Comparison of ENCODE assay signal across 21 mouse cellular contexts in genomic region chr2:130862091-130862490, GRCm38 (mm10). TPM values are rescaled to one million over a fixed set of nuclear protein-coding genes. Genes with fewer than 3 reads are reported as not detected.
DNase-seq lines count a peak whose midpoint lies in the region; ATAC-seq and TF ChIP-seq lines count a peak whose summit lies in the region.
"Had no signal": no experiment of that assay in that cellular context is flagged by ENCODE, and none has a peak within 500 bp of the region (broad histone marks: within the 10 kb centered on the region; RNA-seq: fewer than 3 reads in every experiment).

No protein-coding gene starts in this region.

- no peak for TF ChIP-seq CTCF in lung, embryonic 14.5 days (IDR thresholded peaks at IDR 0.05; ENCODE audit: low read depth)

- no peak overlapping the region for H3K4me3 ChIP-seq in embryonic facial prominence, embryonic 14.5 days (ENCODE audit: low read depth, low read length)
- H3K4me3 ChIP-seq in embryonic facial prominence, embryonic 10.5 days, result no peak overlapping the region
- H3K4me3 ChIP-seq in heart, embryonic 14.5 days (ENCODE audit: control insufficient read depth in 1 of 2, insufficient read depth in 1 of 2, low read depth in 1 of 2, low read length in 2 of 2), result no peak overlapping the region
- H3K4me3 ChIP-seq in heart, embryonic 12.5 days, result no peak overlapping the region
- H3K4me3 ChIP-seq in lung, embryonic 14.5 days (ENCODE audit: low read depth, low read length), result no peak overlapping the region
- H3K4me3 ChIP-seq: forebrain, embryonic 15.5 days; hindbrain, embryonic 10.5 days; intestine, embryonic 15.5 days had no signal

- H3K27ac ChIP-seq in embryonic facial prominence, embryonic 14.5 days (replicated peaks; ENCODE audit: low read depth, low read length), result no peak overlapping the region
- no peak overlapping the region for H3K27ac ChIP-seq in embryonic facial prominence, embryonic 10.5 days (replicated peaks)
- peak overlapping the region; percentile 43 to 61; a peak in 1 of 4 replicates for H3K27ac ChIP-seq in heart, embryonic 14.5 days (replicated peaks in 1 of 2; ENCODE audit: control insufficient read depth in 1 of 2, insufficient read depth in 1 of 2, low read depth in 2 of 2, low read length in 2 of 2)
- no peak overlapping the region for H3K27ac ChIP-seq in heart, embryonic 12.5 days (ENCODE audit: poor library complexity, severe bottlenecking)
- no peak overlapping the region for H3K27ac ChIP-seq in lung, embryonic 14.5 days (ENCODE audit: low read depth)
- H3K27ac ChIP-seq: forebrain, embryonic 15.5 days; hindbrain, embryonic 10.5 days; hindbrain, embryonic 14.5 days; intestine, embryonic 15.5 days had no signal

- no peak for ATAC-seq in embryonic facial prominence, embryonic 14.5 days (ENCODE audit: low read depth)
- no peak for ATAC-seq in heart, embryonic 14.5 days (ENCODE audit: insufficient number of reproducible peaks, insufficient read depth, low FRiP score, low read depth)
- no peak for ATAC-seq in heart, embryonic 12.5 days (ENCODE audit: insufficient number of reproducible peaks, low FRiP score)
- ATAC-seq in lung, embryonic 14.5 days (ENCODE audit: insufficient read depth), result no peak
- ATAC-seq in granulocyte monocyte progenitor cell, adult 5-6 weeks (replicated peaks; ENCODE audit: poor library complexity, severe bottlenecking), result peak; percentile 42
- ATAC-seq: CD4-positive, CD25-positive, alpha-beta regulatory T cell, adult 4 months; forebrain, embryonic 15.5 days; intestine, embryonic 15.5 days had no signal

- H3K4me2 ChIP-seq in embryonic facial prominence, embryonic 14.5 days (ENCODE audit: low read depth, low read length), result no peak overlapping the region
- no peak overlapping the region for H3K4me2 ChIP-seq in heart, embryonic 14.5 days (ENCODE audit: low read length)
- no peak overlapping the region for H3K4me2 ChIP-seq in heart, embryonic 12.5 days
- no peak overlapping the region for H3K4me2 ChIP-seq in lung, embryonic 14.5 days
- H3K4me2 ChIP-seq: forebrain, embryonic 15.5 days; heart, embryonic 11.5 days; hindbrain, embryonic 14.5 days; intestine, embryonic 15.5 days had no signal

- H3K9me3 ChIP-seq in embryonic facial prominence, embryonic 14.5 days (ENCODE audit: control insufficient read depth, low read length), result no peaks in the 10 kb centered on the region
- H3K9me3 ChIP-seq in embryonic facial prominence, embryonic 10.5 days, result no peaks in the 10 kb centered on the region
- no peaks in the 10 kb centered on the region for H3K9me3 ChIP-seq in heart, embryonic 14.5 days (ENCODE audit: control insufficient read depth, low read length)
- H3K9me3 ChIP-seq in heart, embryonic 12.5 days (replicated peaks), result no peaks in the 10 kb centered on the region
- H3K9me3 ChIP-seq in lung, embryonic 14.5 days (ENCODE audit: low read depth, low read length), result no peaks in the 10 kb centered on the region
- H3K9me3 ChIP-seq: forebrain, embryonic 15.5 days; G1E; hindbrain, embryonic 10.5 days; intestine, embryonic 15.5 days had no signal

- no peak overlapping the region for H3K9ac ChIP-seq in embryonic facial prominence, embryonic 14.5 days (ENCODE audit: low read depth, low read length)
- H3K9ac ChIP-seq in heart, embryonic 14.5 days (ENCODE audit: low read length), result no peak overlapping the region
- no peak overlapping the region for H3K9ac ChIP-seq in heart, embryonic 12.5 days
- H3K9ac ChIP-seq in lung, embryonic 14.5 days, result no peak overlapping the region
- H3K9ac ChIP-seq: forebrain, embryonic 15.5 days; hindbrain, embryonic 14.5 days; intestine, embryonic 15.5 days had no signal

- no peaks in the 10 kb centered on the region for H3K27me3 ChIP-seq in embryonic facial prominence, embryonic 14.5 days (replicated peaks; ENCODE audit: control insufficient read depth, insufficient read depth, low read length)
- no peaks in the 10 kb centered on the region for H3K27me3 ChIP-seq in embryonic facial prominence, embryonic 10.5 days (replicated peaks; ENCODE audit: low read depth, poor library complexity, severe bottlenecking)
- no peaks in the 10 kb centered on the region for H3K27me3 ChIP-seq in heart, embryonic 14.5 days (ENCODE audit: control insufficient read depth, insufficient read depth, low read length)
- H3K27me3 ChIP-seq in heart, embryonic 12.5 days (replicated peaks), result no peaks in the 10 kb centered on the region
- no peaks in the 10 kb centered on the region for H3K27me3 ChIP-seq in lung, embryonic 14.5 days (ENCODE audit: insufficient read depth, low read length)
- H3K27me3 ChIP-seq: forebrain, embryonic 15.5 days; intestine, embryonic 15.5 days had no signal

- no peaks in the 10 kb centered on the region for H3K4me1 ChIP-seq in embryonic facial prominence, embryonic 14.5 days (ENCODE audit: control insufficient read depth, insufficient read depth, low read length)
- H3K4me1 ChIP-seq in embryonic facial prominence, embryonic 10.5 days, result no peaks in the 10 kb centered on the region
- H3K4me1 ChIP-seq in heart, embryonic 14.5 days (ENCODE audit: control insufficient read depth in 2 of 2, insufficient read depth in 2 of 2, low read length in 2 of 2), result no peaks in the 10 kb centered on the region; a peak in 1 of 4 replicates
- no peaks in the 10 kb centered on the region for H3K4me1 ChIP-seq in heart, embryonic 12.5 days (replicated peaks)
- H3K4me1 ChIP-seq in lung, embryonic 14.5 days (ENCODE audit: insufficient read depth), result no peaks in the 10 kb centered on the region
- H3K4me1 ChIP-seq: forebrain, embryonic 15.5 days; hindbrain, embryonic 10.5 days; intestine, embryonic 15.5 days had no signal

- DNase-seq in embryonic facial prominence, embryonic 14.5 days (ENCODE audit: low spot score), result peak; percentile 9
- DNase-seq in embryonic facial prominence, embryonic 10.5 days (ENCODE audit: low spot score), result no peak
- peak; percentile 37 for DNase-seq in lung, embryonic 14.5 days
- DNase-seq in lung, postnatal 4 days, result no peak
- DNase-seq in c-Kit-positive CD71-positive TER-119-positive erythroid progenitor cells, embryonic 14.5 days (ENCODE audit: low spot score), result no peak
- DNase-seq: adrenal gland, postnatal 10 days; B cell, adult 2 months; cerebellum, adult 18-20 months; cerebellum, postnatal 10 days; gastrocnemius, postnatal 36 days; kidney, adult 18-20 months had no signal

- H3K36me3 ChIP-seq in embryonic facial prominence, embryonic 14.5 days (ENCODE audit: control insufficient read depth, insufficient read depth, low read length), result no peaks in the 10 kb centered on the region
- H3K36me3 ChIP-seq in embryonic facial prominence, embryonic 10.5 days (replicated peaks), result no peaks in the 10 kb centered on the region
- no peaks in the 10 kb centered on the region for H3K36me3 ChIP-seq in heart, embryonic 14.5 days (ENCODE audit: control insufficient read depth, insufficient read depth, low read length)
- H3K36me3 ChIP-seq in heart, embryonic 12.5 days, result no peaks in the 10 kb centered on the region
- H3K36me3 ChIP-seq in lung, embryonic 14.5 days (ENCODE audit: insufficient read depth), result no peaks in the 10 kb centered on the region
- H3K36me3 ChIP-seq: forebrain, embryonic 15.5 days; G1E; hindbrain, embryonic 10.5 days; intestine, embryonic 15.5 days had no signal

- WGBS in embryonic facial prominence, embryonic 14.5 days, result 82% methylated on average over 3 of the region's 3 CpGs
- WGBS in embryonic facial prominence, embryonic 10.5 days, result 86% methylated on average over 3 of the region's 3 CpGs
- 63% methylated on average over 3 of the region's 3 CpGs for WGBS in heart, embryonic 14.5 days
- 74% methylated on average over 3 of the region's 3 CpGs for WGBS in heart, embryonic 12.5 days
- WGBS in lung, embryonic 14.5 days, result 76% methylated on average over 3 of the region's 3 CpGs

RNA-seq across cellular contexts. Expression of gene 4930402H24Rik, which starts 44.1 kb away (rescaled TPM):
- polyA plus RNA-seq in embryonic facial prominence, embryonic 14.5 days (2014; fragmentation: Nextera tagmentation; extraction: Ambion mirVana), result 33.0 and 33.3 TPM in 2 replicates
- 30.3 and 32.2 TPM in 2 replicates for polyA plus RNA-seq in embryonic facial prominence, embryonic 10.5 days (2016; fragmentation: Nextera tagmentation; extraction: Ambion mirVana)
- polyA plus RNA-seq in heart, embryonic 14.5 days (2014; fragmentation: Nextera tagmentation; extraction: Ambion mirVana), result 56.3 and 64.4 TPM in 2 replicates
- polyA plus RNA-seq in heart, embryonic 12.5 days (2016; fragmentation: Nextera tagmentation; extraction: Ambion mirVana), result 61.1 and 66.5 TPM in 2 replicates
- polyA plus RNA-seq in lung, embryonic 14.5 days (2014; fragmentation: Nextera tagmentation; extraction: Ambion mirVana), result 27.0 and 28.2 TPM in 2 replicates
- 10.5 and 19.0 TPM in 2 replicates for total RNA-seq in granulocyte monocyte progenitor cell, adult 5-6 weeks (2014; fragmentation: Nextera tagmentation)
- 5.3 and 8.6 TPM in 2 replicates for total RNA-seq in granulocyte monocyte progenitor cell, adult 5-6 weeks (2017)

RNA-seq across cellular contexts. Expression of gene Atrn, which starts 44.2 kb away (rescaled TPM):
- 9.4 and 11.4 TPM in 2 replicates for polyA plus RNA-seq in embryonic facial prominence, embryonic 14.5 days (2014; fragmentation: Nextera tagmentation; extraction: Ambion mirVana)
- 6.0 and 6.2 TPM in 2 replicates for polyA plus RNA-seq in embryonic facial prominence, embryonic 10.5 days (2016; fragmentation: Nextera tagmentation; extraction: Ambion mirVana)
- polyA plus RNA-seq in heart, embryonic 14.5 days (2014; fragmentation: Nextera tagmentation; extraction: Ambion mirVana), result 6.8 and 8.7 TPM in 2 replicates
- polyA plus RNA-seq in heart, embryonic 12.5 days (2016; fragmentation: Nextera tagmentation; extraction: Ambion mirVana), result 7.2 and 10.1 TPM in 2 replicates
- 9.1 and 10.2 TPM in 2 replicates for polyA plus RNA-seq in lung, embryonic 14.5 days (2014; fragmentation: Nextera tagmentation; extraction: Ambion mirVana)
- total RNA-seq in granulocyte monocyte progenitor cell, adult 5-6 weeks (2014; fragmentation: Nextera tagmentation), result 37.3 and 38.9 TPM in 2 replicates
- total RNA-seq in granulocyte monocyte progenitor cell, adult 5-6 weeks (2017), result 37.7 and 37.8 TPM in 2 replicates

Comparison
In these comparisons a context has a peak if more than half of its experiments do, and no peak if none do; other contexts are left out.
1. DNase-seq: peak in embryonic facial prominence, embryonic 14.5 days (single experiment) and lung, embryonic 14.5 days (single experiment); none in embryonic facial prominence, embryonic 10.5 days (single experiment), lung, postnatal 4 days (0 of 2) and c-Kit-positive CD71-positive TER-119-positive erythroid progenitor cells, embryonic 14.5 days (single experiment).
2. H3K27ac ChIP-seq: peak in heart, embryonic 14.5 days (2 of 2); none in embryonic facial prominence, embryonic 14.5 days (single experiment), embryonic facial prominence, embryonic 10.5 days (single experiment), heart, embryonic 12.5 days (single experiment) and lung, embryonic 14.5 days (single experiment).